Mouse (Mus musculus) hindbrain, embryonic 10.5 days (tissue): ENCODE measurements around the gene 1700001P01Rik. TPM values are rescaled to one million over a fixed set of nuclear protein-coding genes. Genes with fewer than 3 reads are reported as not detected.
"Not testable (repeated sequence)": the region's sequence is repeated elsewhere in the genome, so short reads cannot be mapped to it uniquely, and the experiment has no call there.

ENCODE experiments used
- DNase-seq: peaks from one replicate; pipeline ENCODE4 v3.0.0-alpha.2; 2017; ENCODE audit warnings: low spot score
- H3K27ac ChIP-seq: fragments of 300-500 bp; sonication (generic); 2 replicates; pipeline ENCODE4 v1.5.1; 2016; ENCODE audit warnings: mild to moderate bottlenecking, moderate library complexity
- H3K27me3 ChIP-seq: fragments of 300-500 bp; sonication (generic); 2 replicates; pipeline ENCODE4 v1.6.1; 2016; ENCODE audit warnings: mild to moderate bottlenecking; ENCODE audit not compliant: poor library complexity, insufficient read depth, severe bottlenecking
- H3K36me3 ChIP-seq: fragments of 300-500 bp; sonication (generic); 2 replicates; pipeline ENCODE4 v1.6.1; 2016; ENCODE audit warnings: mild to moderate bottlenecking, moderate library complexity
- H3K4me1 ChIP-seq: fragments of 300-500 bp; sonication (generic); replicated peaks from 2 replicates; pipeline ENCODE4 v1.6.1; 2016; ENCODE audit warnings: mild to moderate bottlenecking
- H3K4me3 ChIP-seq: fragments of 300-500 bp; sonication (generic); 2 replicates; pipeline ENCODE4 v1.5.1; 2016; ENCODE audit warnings: mild to moderate bottlenecking, moderate library complexity
- H3K9me3 ChIP-seq: fragments of 300-500 bp; sonication (generic); 2 replicates; pipeline ENCODE4 v1.6.1; 2016; ENCODE audit warnings: mild to moderate bottlenecking, moderate library complexity
- WGBS: fragments of 180-500 bp; shearing (Covaris S2); methylation state at CpG from one replicate; pipeline ENCODE4 v1.1.7; 2016; 5-methylcytosine and 5-hydroxymethylcytosine counted together
- polyA plus RNA-seq: library from polyadenylated mRNA; unstranded; fragments of >200 nt; fragmentation: Nextera tagmentation; extraction: Ambion mirVana; gene quantifications from 2 replicates; pipeline ENCODE4 v1.2.1, GENCODE M21; 2016

1700001P01Rik gene
- polyA plus RNA-seq, 1 experiment from 2014 or later = 0.80 TPM

DNA sequence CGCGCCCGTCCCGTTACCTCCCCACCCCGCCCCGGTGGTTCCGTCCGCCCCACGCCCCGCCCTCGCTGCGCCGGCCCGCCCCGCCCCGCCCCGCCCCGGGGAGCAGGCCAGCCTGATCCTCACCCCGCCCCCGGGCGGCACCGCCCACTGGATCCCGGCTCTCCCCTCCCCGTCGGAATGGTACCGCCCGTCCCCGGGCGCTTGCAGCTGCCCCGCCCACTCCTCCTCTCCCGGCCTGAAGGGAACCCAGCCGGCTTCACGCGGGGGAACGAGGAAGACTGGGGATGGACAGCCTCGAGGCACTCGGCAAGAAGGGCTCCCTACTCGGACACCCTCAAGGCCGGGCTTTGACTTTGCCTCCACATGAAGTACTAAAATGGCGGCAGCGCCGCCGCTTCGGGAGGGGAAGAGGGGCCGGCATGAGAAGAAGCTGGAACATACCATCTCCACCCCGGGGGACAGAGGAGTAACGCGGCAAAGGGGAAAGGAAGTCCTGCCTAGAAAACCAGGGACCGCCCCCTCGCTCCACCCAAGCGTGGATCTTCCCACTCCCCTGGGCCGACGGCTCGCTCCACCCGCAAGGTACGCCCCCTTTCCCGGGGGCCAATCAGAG is 30.9 kb downstream of the 1700001P01Rik start:
- H3K27me3 ChIP-seq = no peaks in the 10 kb centered on the region
- WGBS = 1% methylated on average over 57 of the region's 57 CpGs
- DNase-seq = peak; percentile 99

DNA sequence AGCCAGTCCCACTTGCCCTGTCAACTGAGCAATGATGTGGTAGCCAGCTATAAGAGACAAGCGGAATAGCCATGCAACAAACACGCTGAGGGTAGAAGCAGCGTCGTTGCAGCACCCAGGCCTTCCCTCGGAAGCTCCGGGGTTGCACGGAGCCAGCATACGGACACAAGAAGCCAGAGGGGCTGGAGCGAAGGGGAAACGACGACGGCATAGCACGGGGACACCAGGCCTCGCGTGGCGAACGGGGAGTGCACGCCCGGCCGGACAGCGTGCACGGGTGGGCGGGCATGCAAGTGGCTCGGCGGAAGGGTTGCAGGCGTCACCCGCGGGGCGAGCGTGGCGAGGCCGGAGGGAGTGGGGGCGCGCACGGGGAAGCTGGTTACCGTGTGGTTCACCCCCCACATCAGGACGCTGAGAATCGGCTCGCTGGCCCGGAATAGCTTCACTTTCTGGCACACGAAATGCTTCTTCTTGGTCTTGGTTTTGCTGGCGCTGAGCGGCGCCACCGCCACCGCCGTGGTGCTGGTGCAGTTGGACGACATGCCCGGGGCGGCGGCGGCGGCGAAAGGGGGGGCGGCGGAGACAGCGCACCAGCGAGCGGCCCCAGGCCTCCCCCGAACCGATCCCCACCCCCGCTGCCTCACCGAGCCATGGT is 31.5 kb downstream of the 1700001P01Rik start, which contains the start of gene Pip4k2b:
Gene Pip4k2b, minus strand, starts transcription at position 642 of the 655 bp plus-strand sequence.
- peak within 1 kb of the TSS; percentile 99 for H3K27ac ChIP-seq
- DNase-seq = no peak
- H3K36me3 ChIP-seq = peaks cover 34% of the 10 kb centered on the region
- H3K27me3 ChIP-seq = no peaks in the 10 kb centered on the region
- H3K9me3 ChIP-seq = no peaks in the 10 kb centered on the region
- H3K4me3 ChIP-seq = peak within 1 kb of the TSS; percentile 89
- H3K4me1 ChIP-seq = peaks cover 40% of the 10 kb centered on the region
- under 1% methylated on average over 63 of the region's 63 CpGs for WGBS

More for the DNA sequence above, 30.9 kb downstream of the 1700001P01Rik start:
- Histone ChIP-seq H3K4me1 (peaks cover 39% of the 10 kb centered on the region), H3K4me3 (peak overlapping the region; percentile 89), H3K36me3 (peaks cover 41% of the 10 kb centered on the region), H3K9me3 (no peaks in the 10 kb centered on the region), H3K27ac (peak overlapping the region; percentile 99)

- Histone ChIP-seq H3K36me3 (peaks cover 27% of the 10 kb centered on the region), H3K4me1 (peaks cover 40% of the 10 kb centered on the region), H3K27me3 (no peaks in the 10 kb centered on the region), H3K9me3 (no peaks in the 10 kb centered on the region), H3K27ac (peak overlapping the region; percentile 99), H3K4me3 (peak overlapping the region; percentile 89)
- 51% methylated on average over 9 of the region's 9 CpGs for WGBS
- DNase-seq = no peak
Observed at GRCm38 (mm10) chr11:97743423-97743822, 32.3 kb downstream of the 1700001P01Rik start.

DNA sequence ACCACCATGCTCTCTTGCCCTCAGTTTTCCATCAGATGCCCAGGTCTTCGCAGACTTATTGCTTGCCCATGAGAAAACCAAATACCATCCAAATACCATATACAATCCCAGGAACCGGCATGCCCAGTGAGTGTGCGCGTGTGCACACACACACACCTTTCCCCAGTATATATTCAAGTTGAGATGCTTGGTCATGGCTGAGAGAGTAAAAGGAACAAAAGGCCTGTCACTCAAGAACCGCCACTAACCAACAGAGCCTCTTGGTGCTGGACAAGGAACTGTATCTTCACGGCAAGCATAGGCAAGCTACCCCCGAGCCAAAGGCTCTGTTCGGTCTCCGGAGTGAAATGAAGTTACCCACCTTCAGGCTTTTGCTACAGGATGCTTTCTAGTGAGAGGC is 33.1 kb downstream of the 1700001P01Rik start:
- H3K27ac ChIP-seq = peak overlapping the region; percentile 99
- no peak for DNase-seq
- no peaks in the 10 kb centered on the region for H3K27me3 ChIP-seq
- peaks cover 18% of the 10 kb centered on the region for H3K36me3 ChIP-seq
- peaks cover 40% of the 10 kb centered on the region for H3K4me1 ChIP-seq
- WGBS = 74% methylated on average over 9 of the region's 9 CpGs
- peak overlapping the region; percentile 89 for H3K4me3 ChIP-seq
- no peaks in the 10 kb centered on the region for H3K9me3 ChIP-seq

- no peak for DNase-seq
- Histone ChIP-seq H3K36me3 (peaks cover 14% of the 10 kb centered on the region), H3K27me3 (no peaks in the 10 kb centered on the region), H3K4me3 (peak overlapping the region; percentile 89; the same call in 1 of the 2 replicates), H3K9me3 (no peaks in the 10 kb centered on the region), H3K27ac (no peak overlapping the region), H3K4me1 (peaks cover 40% of the 10 kb centered on the region)
- WGBS = 93% methylated on average over 5 of the region's 5 CpGs
Observed at GRCm38 (mm10) chr11:97742157-97742556, 33.6 kb downstream of the 1700001P01Rik start.

GRCm38 (mm10) chr11:97740190-97740589 is 35.5 kb downstream of the 1700001P01Rik start:
- WGBS = 58% methylated on average over 7 of the region's 7 CpGs
- Histone ChIP-seq H3K4me3 (no peak overlapping the region), H3K27me3 (no peaks in the 10 kb centered on the region), H3K4me1 (peaks cover 40% of the 10 kb centered on the region), H3K27ac (no peak overlapping the region), H3K36me3 (no peaks in the 10 kb centered on the region; the same call in 1 of the 2 replicates), H3K9me3 (no peaks in the 10 kb centered on the region)
- DNase-seq = no peak

DNA sequence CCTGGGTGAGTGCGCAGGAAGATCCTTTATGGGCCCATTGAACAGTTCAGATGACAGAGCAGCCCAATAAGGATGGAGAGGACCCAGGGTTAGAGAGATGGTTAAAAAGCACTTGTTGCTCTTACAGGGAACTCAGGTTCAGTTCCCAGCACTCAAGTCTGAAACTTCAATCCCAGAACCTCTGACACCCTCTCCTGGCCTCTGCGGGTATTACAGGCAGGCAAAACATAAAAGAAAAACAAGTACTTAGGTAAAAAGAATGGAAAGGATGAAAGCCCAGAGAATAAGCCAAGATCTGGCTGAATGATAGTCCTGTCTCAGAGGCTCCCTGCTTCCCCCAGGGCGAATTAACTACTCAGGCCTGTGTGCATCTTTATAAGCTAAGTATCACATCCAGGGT is 36.6 kb downstream of the 1700001P01Rik start:
- Histone ChIP-seq H3K4me1 (peaks cover 39% of the 10 kb centered on the region), H3K27me3 (no peaks in the 10 kb centered on the region), H3K4me3 (no peak overlapping the region), H3K36me3 (no peaks in the 10 kb centered on the region; the same call in 1 of the 2 replicates), H3K27ac (no peak overlapping the region), H3K9me3 (no peaks in the 10 kb centered on the region)
- WGBS = 87% methylated on average over 3 of the region's 3 CpGs
- no peak for DNase-seq

GRCm38 (mm10) chr11:97738703-97739102 is 37.0 kb downstream of the 1700001P01Rik start:
- H3K4me1 ChIP-seq = peaks cover 39% of the 10 kb centered on the region
- WGBS = 68% methylated on average over 6 of the region's 6 CpGs
- no peak overlapping the region for H3K27ac ChIP-seq
- H3K9me3 ChIP-seq = no peaks in the 10 kb centered on the region
- H3K27me3 ChIP-seq = no peaks in the 10 kb centered on the region
- no peaks in the 10 kb centered on the region; the same call in 1 of the 2 replicates for H3K36me3 ChIP-seq
- H3K4me3 ChIP-seq = no peak overlapping the region
- DNase-seq = no peak

- no peaks in the 10 kb centered on the region for H3K9me3 ChIP-seq
- H3K27ac ChIP-seq = no peak overlapping the region
- no peak for DNase-seq
- peaks cover 2% of the 10 kb centered on the region for H3K36me3 ChIP-seq
- H3K4me1 ChIP-seq = peaks cover 32% of the 10 kb centered on the region
- 80% methylated on average over 4 of the region's 4 CpGs for WGBS
- H3K4me3 ChIP-seq = no peak overlapping the region
- H3K27me3 ChIP-seq = no peaks in the 10 kb centered on the region
Observed at GRCm38 (mm10) chr11:97737600-97737999, 38.1 kb downstream of the 1700001P01Rik start.

- 92% methylated on average over 5 of the region's 5 CpGs for WGBS
Observed at GRCm38 (mm10) chr11:97736645-97737044, 39.1 kb downstream of the 1700001P01Rik start.

DNA sequence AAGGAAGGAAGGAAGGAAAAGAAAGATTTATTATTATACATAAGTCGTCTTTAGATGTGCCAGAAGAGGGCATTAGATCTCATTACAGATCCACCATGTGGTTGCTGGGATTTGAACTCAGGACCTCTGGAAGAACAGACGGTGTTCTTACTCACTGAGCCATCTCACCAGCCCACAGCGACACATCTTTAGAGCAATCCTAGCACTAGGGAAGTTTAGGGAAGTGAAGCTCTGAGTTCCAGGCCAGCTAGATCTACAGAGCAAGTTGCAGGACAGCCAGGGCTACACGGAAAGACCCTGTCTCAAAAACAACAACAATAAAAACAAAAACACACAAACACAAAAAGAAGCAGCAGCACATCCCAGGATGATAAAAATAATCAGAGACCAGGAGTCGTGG is 40.9 kb downstream of the 1700001P01Rik start:
- 91% methylated on average over 5 of the region's 5 CpGs for WGBS

More at GRCm38 (mm10) chr11:97736645-97737044, 39.1 kb downstream of the 1700001P01Rik start:
- peaks cover 12% of the 10 kb centered on the region for H3K36me3 ChIP-seq
- peaks cover 27% of the 10 kb centered on the region for H3K4me1 ChIP-seq
- no peak for DNase-seq
- no peaks in the 10 kb centered on the region for H3K27me3 ChIP-seq
- H3K27ac ChIP-seq = no peak overlapping the region
- H3K4me3 ChIP-seq = no peak overlapping the region
- no peaks in the 10 kb centered on the region for H3K9me3 ChIP-seq

DNA sequence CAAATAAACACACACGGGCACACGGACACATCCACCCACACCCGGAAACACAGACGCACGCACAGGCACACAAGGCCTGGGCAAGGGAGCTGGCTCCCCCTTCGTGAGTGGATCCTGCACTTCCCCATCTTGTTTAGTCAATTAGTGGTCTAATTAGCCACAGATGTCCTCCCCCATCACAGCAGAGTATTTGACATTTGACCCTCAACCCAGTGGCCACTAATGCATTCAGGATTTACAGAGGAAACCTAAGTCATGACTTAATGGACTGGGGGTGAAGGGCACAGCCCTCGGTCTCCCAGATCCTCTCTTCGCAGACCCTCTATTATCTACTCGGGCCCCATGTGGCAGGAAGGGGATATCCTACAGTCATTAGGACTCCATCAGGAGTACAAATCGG is 42.0 kb downstream of the 1700001P01Rik start:
- peak; percentile 48 for DNase-seq
- peaks cover 15% of the 10 kb centered on the region for H3K4me1 ChIP-seq
- H3K9me3 ChIP-seq = no peaks in the 10 kb centered on the region
- 52% methylated on average over 10 of the region's 10 CpGs for WGBS
- peak overlapping the region; percentile 50; the same call in 1 of the 2 replicates for H3K27ac ChIP-seq
- H3K36me3 ChIP-seq = peaks cover 39% of the 10 kb centered on the region
- H3K27me3 ChIP-seq = no peaks in the 10 kb centered on the region
- 0 out of 2 replicates have a peak overlapping the region, but pooled peaks have one; percentile 1 for H3K4me3 ChIP-seq

More for the DNA sequence above, 40.9 kb downstream of the 1700001P01Rik start:
- peaks cover 27% of the 10 kb centered on the region for H3K36me3 ChIP-seq
- not testable (repeated sequence) for H3K27ac ChIP-seq, H3K27me3 ChIP-seq, H3K4me3 ChIP-seq, H3K9me3 ChIP-seq, DNase-seq
- peaks cover 15% of the 10 kb centered on the region for H3K4me1 ChIP-seq

- peaks cover 14% of the 10 kb centered on the region for H3K4me1 ChIP-seq
- H3K36me3 ChIP-seq = peaks cover 88% of the 10 kb centered on the region
- no peak overlapping the region for H3K4me3 ChIP-seq
- no peaks in the 10 kb centered on the region for H3K27me3 ChIP-seq
- 88% methylated on average over 7 of the region's 7 CpGs for WGBS
- DNase-seq = no peak
- H3K27ac ChIP-seq = no peak overlapping the region; the same call in 1 of the 2 replicates
- H3K9me3 ChIP-seq = no peaks in the 10 kb centered on the region
Observed at GRCm38 (mm10) chr11:97728730-97729129, 47.0 kb downstream of the 1700001P01Rik start.
